Mouse (Mus musculus): ENCODE measurements at regions not wholly inside any gene's neighbourhood (a gene's known extent, or its start where the extent isn't known, plus 50 kb on each side); places are given as distances from the start of the nearest gene placed in this dataset.

DNA sequence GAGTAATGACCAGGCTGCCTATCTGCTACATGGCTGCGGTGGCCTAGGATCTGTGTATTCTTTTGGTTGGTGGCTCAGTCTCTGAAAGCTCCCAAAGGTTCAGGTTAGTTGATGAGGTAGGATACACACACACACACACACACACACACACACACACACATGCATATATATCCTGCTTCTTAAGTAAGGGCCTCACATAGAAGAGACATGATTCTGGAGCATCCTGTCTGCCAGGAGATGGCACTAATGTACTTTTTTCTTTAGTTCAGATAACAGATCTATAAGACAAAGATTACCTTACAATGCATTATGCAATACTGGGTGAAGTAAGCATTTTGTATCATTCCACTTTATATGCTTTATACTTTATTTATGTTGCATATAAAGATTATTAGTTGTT lies 149.8 kb downstream of the Ankrd7 start:
- no peaks in the 10 kb centered on the region for H3K4me1 ChIP-seq
- H3K4me2 ChIP-seq (replicated peaks): no peak overlapping the region
- H3K27me3 ChIP-seq: no peaks in the 10 kb centered on the region
- no peaks in the 10 kb centered on the region for H3K36me3 ChIP-seq
- peak; percentile 80 for ATAC-seq (replicated peaks)
- H3K9ac ChIP-seq (replicated peaks): no peak overlapping the region
- 93% methylated on average over 1 of the region's 1 CpGs for WGBS
- no peak overlapping the region for H3K27ac ChIP-seq (replicated peaks)
- H3K4me3 ChIP-seq: no peak overlapping the region
- H3K9me3 ChIP-seq: no peaks in the 10 kb centered on the region

DNA sequence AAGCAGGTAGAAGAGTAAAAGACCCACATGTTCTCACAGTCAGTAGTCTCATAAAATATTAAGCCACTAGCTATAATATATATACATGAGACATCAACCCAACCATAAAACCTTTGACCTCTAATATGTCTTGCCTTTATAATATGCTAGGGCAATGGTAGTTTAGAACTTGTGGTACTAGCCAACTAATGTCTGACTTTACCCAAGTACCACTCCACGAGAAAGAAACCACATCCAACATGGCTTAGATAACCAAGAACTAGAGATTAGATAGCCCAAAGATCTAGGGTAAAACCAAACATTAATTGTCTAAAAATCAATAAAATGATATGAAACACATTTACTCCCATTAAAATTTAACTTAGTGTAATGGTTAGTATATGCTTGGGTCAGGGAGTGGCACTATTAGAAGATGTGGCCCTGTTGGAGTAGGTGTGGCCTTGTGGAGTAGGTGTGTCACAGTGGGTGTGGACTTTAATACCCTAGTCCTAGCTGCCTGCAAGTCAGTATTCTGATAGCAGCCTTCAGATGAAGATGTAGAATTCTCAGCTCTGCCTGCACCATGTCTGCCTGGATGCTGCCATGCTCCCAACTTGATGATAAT lies 152.2 kb downstream of the Ankrd7 start:
- Histone ChIP-seq H3K27ac (replicated peaks) (no peak overlapping the region), H3K4me2 (replicated peaks) (no peak overlapping the region), H3K9me3 (no peaks in the 10 kb centered on the region), H3K4me3 (no peak overlapping the region), H3K4me1 (no peaks in the 10 kb centered on the region), H3K36me3 (no peaks in the 10 kb centered on the region), H3K27me3 (no peaks in the 10 kb centered on the region), H3K9ac (replicated peaks) (no peak overlapping the region)
- ATAC-seq (replicated peaks): no peak
- WGBS: 84% methylated on average over 1 of the region's 1 CpGs

- Histone ChIP-seq H3K27ac (replicated peaks) (no peak overlapping the region), H3K4me2 (replicated peaks) (no peak overlapping the region), H3K4me1 (no peaks in the 10 kb centered on the region), H3K9me3 (no peaks in the 10 kb centered on the region), H3K36me3 (no peaks in the 10 kb centered on the region), H3K27me3 (no peaks in the 10 kb centered on the region), H3K9ac (replicated peaks) (no peak overlapping the region), H3K4me3 (no peak overlapping the region)
- no peak for ATAC-seq (replicated peaks)
- WGBS: 79% methylated on average over 1 of the region's 1 CpGs
Measured at GRCm38 (mm10) chr6:19034268-19034667, 168.2 kb downstream of the Ankrd7 start.
